Mouse (Mus musculus) MEL (cell line): ENCODE results near the gene Mical3.

Source experiments
- CHD2 ChIP-seq: IDR thresholded peaks from 2 replicates; pipeline ENCODE4 v1.6.1; 2011; ENCODE audit warnings: low read length, improper control_type of control experiment
- CTCF ChIP-seq, 3 experiments: IDR thresholded peaks in 2 of 3; conservative IDR thresholded peaks in 1 of 3; 2 replicates each; pipeline ENCODE4 v1.5.1; 2011 to 2012; ENCODE audit warnings: low read length in 3 of 3, low read depth in 2 of 3, mild to moderate bottlenecking in 2 of 3, improper control_type of control experiment in 1 of 3, inconsistent platforms in 1 of 3, mixed read lengths in 1 of 3, moderate library complexity in 1 of 3; ENCODE audit not compliant: control insufficient read depth in 1 of 3, insufficient read depth in 1 of 3, poor library complexity in 1 of 3, severe bottlenecking in 1 of 3
- EP300 ChIP-seq, 2 experiments: IDR thresholded peaks; 2 replicates each; pipeline ENCODE4 v1.6.1; 2011; ENCODE audit warnings: improper control_type of control experiment in 2 of 2, low read length in 2 of 2, low read depth in 1 of 2, mild to moderate bottlenecking in 1 of 2
- MYB ChIP-seq: IDR thresholded peaks from 2 replicates; pipeline ENCODE4 v1.6.1; 2011; ENCODE audit warnings: mild to moderate bottlenecking, low read depth, low read length, improper control_type of control experiment
- NELFE ChIP-seq: IDR thresholded peaks from 2 replicates; pipeline ENCODE4 v1.6.1; 2011; ENCODE audit warnings: low read depth, low read length, improper control_type of control experiment
- POLR2A ChIP-seq, 2 experiments: IDR thresholded peaks; 2 replicates each; pipeline ENCODE4 v1.6.1; 2011 to 2012; ENCODE audit warnings: low read length in 2 of 2, mild to moderate bottlenecking in 2 of 2, control low read depth in 1 of 2, improper control_type of control experiment in 1 of 2, low read depth in 1 of 2, moderate library complexity in 1 of 2; ENCODE audit not compliant: control insufficient read depth in 1 of 2, insufficient read depth in 1 of 2, poor library complexity in 1 of 2
- RCOR1 ChIP-seq: IDR thresholded peaks from 2 replicates; pipeline ENCODE4 v1.6.1; 2012; ENCODE audit warnings: low read depth, mild to moderate bottlenecking, inconsistent platforms, low read length, improper control_type of control experiment
- TBP ChIP-seq: IDR thresholded peaks from 2 replicates; pipeline ENCODE4 v1.8.0; 2011; ENCODE audit warnings: low read depth, low read length, improper control_type of control experiment
- USF1 ChIP-seq: IDR thresholded peaks from 2 replicates; pipeline ENCODE4 v1.6.1; 2014; ENCODE audit warnings: low read depth, mild to moderate bottlenecking, inconsistent platforms, low read length, improper control_type of control experiment, moderate library complexity

GRCm38 (mm10) chr6:120929421-120929820 is 201.4 kb downstream of the Mical3 start:
- TF ChIP-seq USF1 (no peak), RCOR1 (no peak), NELFE (no peak), EP300 (IDR thresholded peaks at IDR 0.05; ENCODE audit: low read depth in 1 of 2, low read length in 2 of 2) (no peak), POLR2A (IDR thresholded peaks at IDR 0.05; ENCODE audit: control insufficient read depth in 1 of 2, insufficient read depth in 1 of 2, low read depth in 1 of 2, low read length in 2 of 2, poor library complexity in 1 of 2) (no peak), TBP (no peak), MYB (no peak), CHD2 (no peak), CTCF (IDR thresholded peaks at IDR 0.05 in 2 of 3, conservative IDR thresholded peaks at IDR 0.05 in 1 of 3; ENCODE audit: control insufficient read depth in 1 of 3, insufficient read depth in 1 of 3, low read depth in 2 of 3, low read length in 3 of 3, poor library complexity in 1 of 3, severe bottlenecking in 1 of 3) (no peak)
